Mouse (Mus musculus) forebrain, embryonic 15.5 days (tissue): Measurements from ENCODE around the gene Exd1. TPM values are rescaled to one million over a fixed set of nuclear protein-coding genes. Genes with fewer than 3 reads are reported as not detected.

Experiments used
- ATAC-seq: fragments of 200-750 bp; cut with Nextera tagmentation; replicated peaks from 2 replicates; pipeline ENCODE4 v1.8.0; 2017; ENCODE audit warnings: mild to moderate bottlenecking, moderate TSS enrichment, moderate library complexity
- H3K27ac ChIP-seq: fragments of 300-500 bp; sonication (generic); replicated peaks from 2 replicates; pipeline ENCODE4 v1.5.1; 2015; ENCODE audit warnings: mild to moderate bottlenecking, inconsistent platforms
- H3K27me3 ChIP-seq: fragments of 300-500 bp; sonication (generic); 2 replicates; pipeline ENCODE4 v1.6.1; 2015; ENCODE audit warnings: inconsistent platforms
- H3K36me3 ChIP-seq: fragments of 300-500 bp; sonication (generic); 2 replicates; pipeline ENCODE4 v1.6.1; 2015; ENCODE audit warnings: mild to moderate bottlenecking, inconsistent platforms
- H3K4me1 ChIP-seq: fragments of 300-500 bp; sonication (generic); 2 replicates; pipeline ENCODE4 v1.6.1; 2015; ENCODE audit warnings: inconsistent platforms
- H3K4me2 ChIP-seq: fragments of 300-500 bp; sonication (generic); replicated peaks from 2 replicates; pipeline ENCODE4 v1.6.1; 2015; ENCODE audit warnings: mild to moderate bottlenecking, inconsistent platforms
- H3K4me3 ChIP-seq: fragments of 300-500 bp; sonication (generic); 2 replicates; pipeline ENCODE4 v1.5.1; 2015; ENCODE audit warnings: mild to moderate bottlenecking, inconsistent platforms
- H3K9ac ChIP-seq: fragments of 300-500 bp; sonication (generic); replicated peaks from 2 replicates; pipeline ENCODE4 v1.6.1; 2015; ENCODE audit warnings: mild to moderate bottlenecking, inconsistent platforms
- H3K9me3 ChIP-seq: fragments of 300-500 bp; sonication (generic); 2 replicates; pipeline ENCODE4 v1.6.1; 2016; ENCODE audit warnings: inconsistent platforms
- WGBS: fragments of 180-500 bp; shearing (Covaris S2); methylation state at CpG from one replicate; pipeline ENCODE4 v1.1.7; 2015; ENCODE audit warnings: mixed read lengths; 5-methylcytosine and 5-hydroxymethylcytosine counted together
- polyA plus RNA-seq: library from polyadenylated mRNA; unstranded; fragments of >200 nt; fragmentation: Nextera tagmentation; extraction: Ambion mirVana; gene quantifications from 2 replicates; pipeline ENCODE4 v1.2.1, GENCODE M21; 2015

Gene Exd1
- 0.50 and 0.83 TPM in 2 replicates for polyA plus RNA-seq

GRCm38 (mm10) chr2:119547522-119548370, at the start of gene Exd1, which contains the start of gene Chp1:
Gene Exd1, minus strand, starts transcription at chr2:119547627.
Gene Chp1, plus strand, starts transcription at chr2:119547697.
- WGBS, result under 1% methylated on average over 57 of the region's 57 CpGs
- peak within 1 kb of the TSS; percentile 58 for H3K4me2 ChIP-seq
- peak within 1 kb of the TSS; percentile 71 for H3K27ac ChIP-seq
- H3K4me3 ChIP-seq, result peak within 1 kb of the TSS; percentile 76
- peak within 1 kb of the TSS; percentile 74 for H3K9ac ChIP-seq
- peaks cover 22% of the 10 kb centered on the region for H3K4me1 ChIP-seq
- ATAC-seq, result peak; percentile 99
- H3K36me3 ChIP-seq, result no peaks in the 10 kb centered on the region
- no peaks in the 10 kb centered on the region for H3K27me3 ChIP-seq
- H3K9me3 ChIP-seq, result no peaks in the 10 kb centered on the region

GRCm38 (mm10) chr2:119596781-119597330, 49.4 kb upstream of the Exd1 start:
- H3K9ac ChIP-seq, result no peak overlapping the region
- H3K9me3 ChIP-seq, result no peaks in the 10 kb centered on the region
- H3K27ac ChIP-seq, result no peak overlapping the region; the same call in 1 of the 2 replicates
- 82% methylated on average over 8 of the region's 8 CpGs for WGBS
- H3K4me3 ChIP-seq, result 0 out of 2 replicates have a peak overlapping the region, but pooled peaks have one; percentile 2
- no peak for ATAC-seq
- H3K36me3 ChIP-seq, result peaks cover 31% of the 10 kb centered on the region
- no peak overlapping the region for H3K4me2 ChIP-seq
- H3K4me1 ChIP-seq, result peaks cover 51% of the 10 kb centered on the region
- no peaks in the 10 kb centered on the region for H3K27me3 ChIP-seq

GRCm38 (mm10) chr2:119595308-119595707, 47.9 kb upstream of the Exd1 start:
- H3K9me3 ChIP-seq, result no peaks in the 10 kb centered on the region
- no peak for ATAC-seq
- peaks cover 34% of the 10 kb centered on the region for H3K36me3 ChIP-seq
- peak overlapping the region; percentile 94 for H3K9ac ChIP-seq
- peaks cover 41% of the 10 kb centered on the region for H3K4me1 ChIP-seq
- no peaks in the 10 kb centered on the region for H3K27me3 ChIP-seq
- 43% methylated on average over 4 of the region's 4 CpGs for WGBS
- peak overlapping the region; percentile 52 for H3K4me2 ChIP-seq
- H3K27ac ChIP-seq, result no peak overlapping the region
- H3K4me3 ChIP-seq, result peak overlapping the region; percentile 80

- peaks cover 27% of the 10 kb centered on the region for H3K36me3 ChIP-seq
- peaks cover 38% of the 10 kb centered on the region for H3K4me1 ChIP-seq
- under 1% methylated on average over 53 of the region's 61 CpGs for WGBS
- no peaks in the 10 kb centered on the region for H3K27me3 ChIP-seq
- H3K9ac ChIP-seq, result peak overlapping the region; percentile 94
- peak; percentile 98 for ATAC-seq
- H3K4me3 ChIP-seq, result peak overlapping the region; percentile 80
- H3K27ac ChIP-seq, result peak overlapping the region; percentile 81
- no peaks in the 10 kb centered on the region for H3K9me3 ChIP-seq
- H3K4me2 ChIP-seq, result peak overlapping the region; percentile 52
Measured at GRCm38 (mm10) chr2:119594113-119594981, 46.9 kb upstream of the Exd1 start.

GRCm38 (mm10) chr2:119593765-119594112, 46.3 kb upstream of the Exd1 start:
- Histone ChIP-seq H3K9me3 (no peaks in the 10 kb centered on the region), H3K27ac (peak overlapping the region; percentile 81), H3K4me2 (peak overlapping the region; percentile 41), H3K27me3 (no peaks in the 10 kb centered on the region), H3K4me3 (peak overlapping the region; percentile 80), H3K9ac (peak overlapping the region; percentile 28; the same call in 1 of the 2 replicates), H3K36me3 (peaks cover 23% of the 10 kb centered on the region), H3K4me1 (peaks cover 38% of the 10 kb centered on the region)
- WGBS, result 9% methylated on average over 7 of the region's 7 CpGs
- peak; percentile 21; the same call in 1 of the 2 replicates for ATAC-seq

GRCm38 (mm10) chr2:119591247-119591646, 43.8 kb upstream of the Exd1 start:
- 87% methylated on average over 3 of the region's 3 CpGs for WGBS
- H3K36me3 ChIP-seq, result peaks cover 7% of the 10 kb centered on the region; the same call in 1 of the 2 replicates
- no peaks in the 10 kb centered on the region for H3K9me3 ChIP-seq
- no peaks in the 10 kb centered on the region for H3K27me3 ChIP-seq
- no peak for ATAC-seq
- no peak overlapping the region for H3K4me2 ChIP-seq
- no peak overlapping the region for H3K27ac ChIP-seq
- no peak overlapping the region for H3K4me3 ChIP-seq
- peaks cover 18% of the 10 kb centered on the region for H3K4me1 ChIP-seq
- H3K9ac ChIP-seq, result no peak overlapping the region

- H3K9ac ChIP-seq, result no peak overlapping the region
- H3K27me3 ChIP-seq, result no peaks in the 10 kb centered on the region
- 14% methylated on average over 4 of the region's 4 CpGs for WGBS
- no peak overlapping the region for H3K4me3 ChIP-seq
- no peaks in the 10 kb centered on the region for H3K9me3 ChIP-seq
- no peak overlapping the region for H3K27ac ChIP-seq
- ATAC-seq, result no peak
- H3K36me3 ChIP-seq, result 0 out of 2 replicates have a peak, but pooled peaks cover 14% of the 10 kb centered on the region
- no peak overlapping the region for H3K4me2 ChIP-seq
- H3K4me1 ChIP-seq, result no peaks in the 10 kb centered on the region
Measured at GRCm38 (mm10) chr2:119587383-119587782, 40.0 kb upstream of the Exd1 start.

GRCm38 (mm10) chr2:119584282-119584681, 36.9 kb upstream of the Exd1 start:
- H3K27me3 ChIP-seq, result no peaks in the 10 kb centered on the region
- no peaks in the 10 kb centered on the region for H3K9me3 ChIP-seq
- no peak overlapping the region for H3K4me2 ChIP-seq
- ATAC-seq, result no peak
- H3K9ac ChIP-seq, result no peak overlapping the region
- H3K27ac ChIP-seq, result no peak overlapping the region
- H3K4me3 ChIP-seq, result no peak overlapping the region
- H3K4me1 ChIP-seq, result no peaks in the 10 kb centered on the region
- H3K36me3 ChIP-seq, result peaks cover 10% of the 10 kb centered on the region; the same call in 1 of the 2 replicates
- WGBS, result 87% methylated on average over 8 of the region's 8 CpGs

GRCm38 (mm10) chr2:119583439-119583838, 36.0 kb upstream of the Exd1 start:
- Histone ChIP-seq H3K9ac (no peak overlapping the region), H3K4me1 (no peaks in the 10 kb centered on the region), H3K27me3 (no peaks in the 10 kb centered on the region), H3K36me3 (peaks cover 11% of the 10 kb centered on the region; the same call in 1 of the 2 replicates), H3K4me3 (no peak overlapping the region), H3K4me2 (no peak overlapping the region), H3K9me3 (no peaks in the 10 kb centered on the region), H3K27ac (no peak overlapping the region)
- no peak for ATAC-seq
- WGBS, result 23% methylated on average over 2 of the region's 2 CpGs

GRCm38 (mm10) chr2:119581571-119581970, 34.1 kb upstream of the Exd1 start:
- no peak for ATAC-seq
- Histone ChIP-seq H3K9ac (no peak overlapping the region), H3K4me1 (no peaks in the 10 kb centered on the region), H3K9me3 (no peaks in the 10 kb centered on the region), H3K36me3 (peaks cover 11% of the 10 kb centered on the region; the same call in 1 of the 2 replicates), H3K27ac (no peak overlapping the region), H3K4me2 (no peak overlapping the region), H3K4me3 (no peak overlapping the region), H3K27me3 (no peaks in the 10 kb centered on the region)
- 98% methylated on average over 3 of the region's 3 CpGs for WGBS

GRCm38 (mm10) chr2:119572471-119572870, 25.0 kb upstream of the Exd1 start:
- Histone ChIP-seq H3K9me3 (no peaks in the 10 kb centered on the region), H3K4me3 (no peak overlapping the region), H3K36me3 (peaks cover 23% of the 10 kb centered on the region; the same call in 1 of the 2 replicates), H3K27me3 (no peaks in the 10 kb centered on the region), H3K9ac (no peak overlapping the region), H3K4me1 (no peaks in the 10 kb centered on the region), H3K27ac (no peak overlapping the region), H3K4me2 (no peak overlapping the region)
- 95% methylated on average over 1 of the region's 1 CpGs for WGBS
- ATAC-seq, result no peak
